Mouse (Mus musculus) heart, postnatal 4 days (tissue): ENCODE measurements around the gene Trmt10a. TPM values are rescaled to one million over a fixed set of nuclear protein-coding genes. Genes with fewer than 3 reads are reported as not detected.
"Not testable (repeated sequence)": the region's sequence is repeated elsewhere in the genome, so short reads cannot be mapped to it uniquely, and the experiment has no call there.

Experiments used
- DNase-seq: peaks from one replicate; pipeline ENCODE4 v3.0.0; 2021
- total RNA-seq, 2 experiments: library from RNA; stranded (reverse); gene quantifications; 2 replicates each; pipeline ENCODE4 v1.2.3; 2021

Trmt10a gene
- total RNA-seq, 2 experiments from 2014 or later = 4.4 to 6.1 TPM

- DNase-seq = no peak
Measured at GRCm38 (mm10) chr3:138134528-138134927, 8.7 kb upstream of the Trmt10a start.

DNA sequence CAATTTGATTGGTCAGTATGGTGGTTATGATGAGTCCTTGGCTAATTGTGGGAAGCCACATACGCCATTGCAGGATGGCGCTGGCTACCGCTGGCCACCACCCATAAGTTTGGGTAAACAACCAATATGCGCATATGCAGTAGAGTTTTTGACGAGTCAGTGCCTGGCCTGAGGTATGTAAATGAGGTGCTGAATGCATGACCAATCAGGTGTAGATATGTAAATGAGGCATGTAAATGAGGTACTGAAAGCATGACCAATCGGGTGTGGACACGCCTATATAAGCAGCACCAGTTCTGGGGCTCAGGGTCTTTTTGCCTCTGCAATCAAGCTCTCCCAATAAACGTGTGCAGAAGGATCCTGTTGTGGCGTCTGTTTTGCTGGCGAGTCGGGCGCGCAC lies 5.1 kb upstream of the Trmt10a start:
- DNase-seq = not testable (repeated sequence)

DNA sequence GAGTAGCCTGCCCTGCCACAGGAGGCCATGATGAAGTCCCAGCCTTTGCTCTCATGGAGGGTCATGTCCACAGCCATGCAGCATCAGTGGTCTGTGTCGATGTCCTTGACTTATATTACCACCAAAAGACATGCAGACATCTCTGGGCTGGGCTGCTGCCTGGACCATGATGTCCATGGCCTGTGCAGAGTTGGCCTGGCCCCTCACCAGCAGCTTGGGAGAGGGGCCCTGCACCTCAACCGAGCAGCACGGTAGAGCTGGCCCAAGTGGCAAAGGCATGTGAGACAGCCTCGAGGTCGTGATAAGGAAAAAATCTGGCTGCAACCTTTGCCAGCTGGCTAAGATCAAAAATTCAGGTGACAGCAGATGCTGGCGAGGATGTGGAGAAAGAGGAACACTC lies 3.6 kb upstream of the Trmt10a start:
- peak; percentile 32 for DNase-seq

GRCm38 (mm10) chr3:138142052-138142732 lies 1.1 kb upstream of the Trmt10a start:
- peak; percentile 23 for DNase-seq

- DNase-seq = no peak
Measured at GRCm38 (mm10) chr3:138142733-138143314, 424 bp upstream of the Trmt10a start.

DNA sequence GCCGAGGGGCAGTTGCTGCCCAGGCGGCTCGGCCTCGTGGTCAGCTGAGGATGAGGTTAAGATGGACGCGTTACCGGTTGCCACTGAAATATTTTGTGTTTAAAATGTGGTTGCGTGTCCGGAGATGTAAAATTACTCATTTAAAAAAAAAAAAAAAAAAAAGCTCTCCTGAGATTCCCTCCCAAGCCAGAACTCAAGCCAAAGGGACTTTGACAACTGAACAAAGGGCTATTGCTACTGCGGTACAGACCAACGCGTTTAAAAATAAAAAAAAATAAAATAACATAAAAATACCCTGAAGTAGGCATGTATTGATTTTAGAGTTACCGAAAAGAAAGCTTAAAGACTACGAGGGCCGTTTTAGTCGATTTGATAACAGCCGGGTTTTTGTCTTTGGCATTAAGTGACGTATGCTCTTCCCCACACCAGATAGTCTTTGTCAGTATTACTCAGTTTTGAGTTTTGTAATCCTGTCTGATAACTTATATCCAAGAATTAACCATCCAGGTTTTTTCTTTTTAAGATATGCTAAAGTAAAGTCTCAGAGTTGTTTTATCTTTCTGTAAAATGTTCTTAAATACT lies 903 bp downstream of the Trmt10a start:
- no peak for DNase-seq

GRCm38 (mm10) chr3:138144642-138145171 lies 1.5 kb downstream of the Trmt10a start, which contains the start of gene Mttp:
Mttp (minus strand) TSS chr3:138144968.
- DNase-seq = peak; percentile 86

DNA sequence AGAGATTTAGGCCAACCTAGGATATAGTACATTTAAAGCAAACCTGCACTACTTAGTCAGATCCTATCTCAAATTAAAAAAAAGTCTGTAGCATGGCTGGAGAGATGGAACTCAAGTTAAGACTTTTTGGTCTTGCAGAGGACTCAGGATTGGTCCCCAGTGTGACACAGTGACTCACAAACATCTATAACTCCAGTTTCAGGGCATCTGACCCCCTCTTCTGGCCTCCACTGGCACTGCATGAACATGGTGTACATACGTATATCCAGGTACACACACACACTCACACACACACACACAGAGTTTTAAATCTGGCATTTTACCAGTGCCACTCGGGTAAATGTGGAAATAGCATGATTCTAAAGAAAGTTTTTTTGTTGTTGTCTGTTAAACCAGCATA lies 5.6 kb downstream of the Trmt10a start:
- DNase-seq = no peak

DNA sequence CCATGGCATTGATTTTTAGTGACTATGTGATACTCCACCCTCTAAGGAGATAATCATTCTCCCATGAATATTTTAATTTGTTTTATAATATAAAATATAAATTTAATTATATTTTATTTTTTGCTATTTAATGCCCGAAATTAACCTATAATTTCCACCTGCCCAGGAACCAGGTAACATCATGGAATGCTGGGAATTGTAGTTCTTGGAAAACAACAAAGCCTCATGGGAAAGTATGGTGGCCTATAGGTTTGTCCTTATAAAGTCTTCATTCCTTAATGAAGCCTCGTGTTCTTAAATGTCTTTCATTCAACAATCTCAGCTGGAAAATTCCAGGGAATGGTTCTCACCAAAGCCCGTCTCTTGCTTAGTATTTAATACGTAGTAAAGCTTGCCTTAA lies 11.8 kb downstream of the Trmt10a start:
- DNase-seq = no peak

DNA sequence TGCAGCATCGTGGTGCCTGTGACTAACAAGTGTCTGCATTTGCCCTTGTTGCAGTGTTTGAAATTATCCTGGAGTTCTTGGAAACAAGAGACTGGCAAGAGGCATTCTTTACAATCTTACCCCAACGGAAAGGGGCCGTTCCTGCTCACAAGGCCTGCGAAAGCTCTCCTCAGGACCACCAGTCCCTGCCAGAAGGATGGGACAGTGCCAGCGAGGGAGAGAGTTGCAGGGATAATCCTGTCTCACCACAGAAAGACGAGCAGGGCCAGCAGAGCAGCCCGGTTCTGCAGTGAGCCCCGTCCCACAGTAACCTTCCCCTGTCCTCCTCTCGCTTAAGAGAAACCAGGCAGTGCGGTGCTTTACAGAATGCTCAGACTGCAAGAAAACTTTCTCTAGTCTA lies 13.4 kb downstream of the Trmt10a start:
- DNase-seq = no peak

- DNase-seq = no peak
Measured at GRCm38 (mm10) chr3:138161623-138162022, 18.4 kb downstream of the Trmt10a start.

- DNase-seq = no peak
Measured at GRCm38 (mm10) chr3:138162553-138163183, 19.4 kb downstream of the Trmt10a start.

GRCm38 (mm10) chr3:138173291-138173690 lies 30.0 kb downstream of the Trmt10a start:
- no peak for DNase-seq

DNA sequence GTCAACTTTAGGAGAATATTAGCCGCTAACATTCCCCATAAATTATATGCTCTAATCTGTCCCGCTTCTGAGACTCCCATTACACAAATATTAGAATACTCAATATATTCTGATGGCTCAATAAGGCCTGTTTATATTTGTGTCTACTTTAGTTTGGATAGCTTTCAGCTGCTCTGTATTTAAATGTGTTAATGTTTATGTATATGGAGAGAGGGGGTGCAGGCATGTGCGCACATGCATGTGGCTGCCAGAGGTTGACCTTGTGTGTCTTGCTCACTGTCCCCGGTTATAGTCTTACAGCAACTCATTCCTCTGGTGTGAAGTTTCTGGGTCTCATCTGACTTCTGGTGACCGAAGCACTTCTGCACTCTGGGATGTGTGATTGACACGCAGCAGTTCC lies 32.3 kb downstream of the Trmt10a start:
- DNase-seq = no peak

DNA sequence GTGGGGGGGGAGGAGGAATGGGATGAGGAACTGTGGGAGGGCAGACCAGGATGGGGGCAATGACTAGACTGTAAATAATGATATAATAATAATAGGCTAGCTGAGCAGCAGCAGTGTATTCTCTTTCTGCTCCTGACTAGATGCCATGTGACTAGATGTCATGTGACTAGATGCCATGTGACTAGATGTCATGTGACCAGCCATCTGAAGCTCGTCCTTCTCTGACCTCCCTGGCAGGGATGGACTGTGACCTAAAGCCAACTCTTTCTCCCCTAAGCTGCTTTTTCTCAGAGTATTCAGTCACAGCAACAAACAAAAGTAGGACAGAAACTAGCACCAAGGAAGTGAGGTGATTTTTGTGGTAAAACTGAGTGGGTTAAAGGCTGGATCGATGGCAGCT lies 38.8 kb downstream of the Trmt10a start:
- no peak for DNase-seq

DNA sequence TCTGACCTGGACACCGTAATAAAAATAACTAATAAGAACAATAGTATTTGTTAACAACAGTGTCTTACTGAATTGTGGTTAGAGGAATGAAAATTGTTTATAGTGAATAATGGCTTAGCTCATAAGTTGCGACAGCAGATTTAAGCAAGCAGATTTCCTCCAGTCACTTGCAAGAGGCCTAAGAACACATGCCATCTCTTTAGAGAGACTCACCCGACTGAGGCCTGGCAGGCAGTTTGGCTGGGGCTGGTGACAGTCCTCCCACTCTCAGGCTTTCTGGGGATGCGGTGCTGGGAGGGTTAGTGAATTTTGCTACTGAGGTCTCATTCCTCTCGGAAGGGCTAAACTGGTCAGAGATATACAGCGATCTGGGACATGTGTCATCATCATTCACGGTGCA lies 40.1 kb downstream of the Trmt10a start:
- DNase-seq = no peak

DNA sequence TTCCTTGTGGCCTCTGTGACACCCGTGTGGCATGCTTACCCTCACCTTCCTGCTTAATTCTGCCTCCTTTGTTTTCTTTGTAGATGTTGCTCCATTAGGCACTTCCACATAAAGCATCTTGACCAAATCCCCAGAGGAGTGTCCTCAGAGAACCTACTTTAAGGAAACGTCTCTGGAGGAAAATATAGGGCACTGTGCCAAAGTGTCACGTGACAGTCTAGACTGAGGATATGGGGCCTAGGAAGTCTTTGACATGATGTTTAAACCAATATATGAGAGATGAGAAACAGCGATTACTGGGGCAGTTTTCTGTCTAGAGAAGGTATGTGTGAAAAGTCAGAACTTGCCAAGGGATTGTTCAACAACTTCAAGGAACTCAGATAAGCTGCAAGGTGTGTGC lies 42.0 kb downstream of the Trmt10a start:
- peak; percentile 30 for DNase-seq

- no peak for DNase-seq
Measured at GRCm38 (mm10) chr3:138185995-138186930, 43.0 kb downstream of the Trmt10a start.

- DNase-seq = no peak
Measured at GRCm38 (mm10) chr3:138192260-138192659, 49.0 kb downstream of the Trmt10a start.

GRCm38 (mm10) chr3:138193683-138194302 lies 50.5 kb downstream of the Trmt10a start, which contains the start of gene 4930579F01Rik:
4930579F01Rik (minus strand) TSS chr3:138193825.
- DNase-seq = no peak

GRCm38 (mm10) chr3:138197093-138197492 lies 53.8 kb downstream of the Trmt10a start:
- DNase-seq = no peak

DNA sequence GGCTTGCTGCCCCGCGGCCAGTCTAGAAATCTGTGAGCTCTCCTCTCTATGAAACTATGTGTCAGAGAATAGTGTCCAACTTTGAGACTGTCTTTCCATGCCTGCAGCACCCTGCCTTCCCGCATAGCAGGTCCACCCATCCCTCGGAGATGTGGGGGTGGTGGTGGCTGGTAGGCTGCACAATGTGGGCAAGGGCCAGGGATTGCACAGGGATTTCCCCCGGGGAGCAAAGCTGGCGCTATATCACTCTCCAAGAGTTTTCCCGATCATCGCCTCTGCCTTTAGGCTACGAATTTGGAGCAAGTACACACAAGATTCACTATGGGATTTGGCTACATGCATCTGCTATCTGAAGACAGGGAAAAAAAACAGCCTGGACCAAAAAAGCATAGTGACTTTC lies 54.3 kb downstream of the Trmt10a start:
- peak; percentile 7 for DNase-seq
